Mouse (Mus musculus) cerebellum, adult 18-20 months (tissue): ENCODE data around the gene Agr2.

ENCODE experiments used
- DNase-seq, 2 experiments: peaks; one replicate each; pipeline ENCODE4 v3.0.0; 2021

Gene Agr2

DNA sequence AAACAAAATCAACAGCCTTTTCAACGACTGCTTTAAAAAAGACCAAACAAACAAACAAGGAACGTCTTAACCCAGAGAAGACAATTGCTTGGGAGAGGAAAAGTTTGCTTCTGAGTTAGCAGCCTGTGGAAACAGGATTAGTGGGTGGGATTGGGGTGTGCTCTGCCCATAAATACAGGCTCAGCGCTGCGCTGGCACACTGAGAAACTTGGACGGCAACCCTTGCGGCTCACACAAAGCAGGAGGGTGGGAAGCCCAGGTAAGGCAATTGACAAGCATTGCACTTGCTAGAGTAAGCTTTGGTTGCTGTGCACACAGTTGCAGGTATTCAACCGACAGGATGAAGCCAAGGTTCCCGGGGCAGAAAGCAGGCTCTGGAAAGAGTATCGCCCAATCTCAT is at the start of gene Agr2:
Gene Agr2 (plus strand): TSS at position 197 of the 400 bp plus-strand sequence.
- no peak for DNase-seq

DNA sequence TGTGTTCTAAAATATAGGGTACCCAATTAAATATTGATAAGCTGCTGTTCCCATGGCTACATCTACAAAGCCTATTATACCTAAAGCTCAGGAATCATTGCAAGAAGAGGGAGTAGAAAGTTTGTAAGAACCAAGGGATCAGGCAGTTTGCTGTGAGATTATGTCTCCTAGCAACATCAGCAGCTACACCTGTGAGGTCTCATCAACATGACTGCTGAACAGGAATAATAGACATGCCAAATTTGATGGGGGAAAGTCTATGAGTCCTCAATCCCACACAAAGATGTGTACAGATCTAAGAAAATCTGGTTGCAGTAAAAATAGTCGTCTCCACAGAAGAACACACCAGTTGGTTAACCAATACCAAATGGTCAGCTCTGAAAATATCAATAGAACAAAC is 41.0 kb upstream of the Agr2 start:
- no peak for DNase-seq

- DNase-seq: no peak
Observed at GRCm38 (mm10) chr12:35957235-35957634, 35.5 kb upstream of the Agr2 start.

DNA sequence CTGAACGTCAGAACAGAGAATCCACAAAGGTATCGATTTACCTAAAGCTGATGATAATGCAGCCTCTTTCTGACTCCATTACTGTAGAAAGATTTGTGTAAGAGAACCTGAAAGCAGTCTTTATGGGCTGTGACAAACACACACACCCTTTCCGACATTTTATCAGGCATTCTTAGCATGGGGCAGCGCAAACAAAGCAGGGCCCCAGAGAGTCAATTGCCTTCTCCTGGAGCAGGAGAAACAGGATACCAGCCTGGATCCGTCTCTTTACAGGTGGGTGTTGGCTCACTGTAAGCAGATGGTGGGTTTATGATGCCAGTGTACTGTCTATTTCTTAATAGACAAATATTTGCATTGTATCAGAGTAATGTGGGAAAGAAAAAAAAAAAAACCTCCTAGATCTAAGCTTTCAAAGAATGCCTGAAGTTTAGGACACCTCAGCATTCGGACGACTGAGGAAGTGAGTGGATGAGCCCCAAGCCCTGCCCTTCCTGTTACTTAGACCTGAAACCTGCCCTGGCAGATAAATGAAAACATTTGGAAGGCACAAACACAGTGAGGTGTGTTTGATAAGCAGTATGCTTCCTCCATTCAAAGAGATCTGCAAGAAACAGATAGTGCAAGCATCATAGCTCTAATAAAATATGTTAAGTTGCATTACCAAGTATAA is 26.5 kb upstream of the Agr2 start:
- no peak for DNase-seq

GRCm38 (mm10) chr12:35966768-35967141 is 26.0 kb upstream of the Agr2 start:
- no peak for DNase-seq

DNA sequence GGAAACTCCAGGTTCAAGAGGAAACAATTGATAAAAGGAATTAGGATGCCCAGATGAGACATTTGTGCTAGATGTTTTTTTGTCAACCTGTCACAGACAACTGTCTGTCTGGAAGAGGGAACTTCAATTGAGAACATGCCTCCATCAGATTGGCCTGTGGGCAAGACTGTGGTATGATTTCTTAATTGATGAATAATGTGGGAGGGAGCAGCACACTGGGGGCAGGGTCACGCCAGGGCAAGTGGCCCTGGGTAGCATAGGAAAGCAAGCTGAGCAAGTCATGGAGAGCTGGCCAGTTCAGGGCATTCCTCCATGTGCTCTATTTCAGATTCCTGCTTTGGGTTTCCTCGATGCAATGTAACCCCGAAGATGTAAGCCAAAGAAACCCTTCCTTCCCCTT is 16.8 kb upstream of the Agr2 start:
- no peak for DNase-seq

- DNase-seq: no peak
Observed at GRCm38 (mm10) chr12:35977633-35978246, 15.0 kb upstream of the Agr2 start.

DNA sequence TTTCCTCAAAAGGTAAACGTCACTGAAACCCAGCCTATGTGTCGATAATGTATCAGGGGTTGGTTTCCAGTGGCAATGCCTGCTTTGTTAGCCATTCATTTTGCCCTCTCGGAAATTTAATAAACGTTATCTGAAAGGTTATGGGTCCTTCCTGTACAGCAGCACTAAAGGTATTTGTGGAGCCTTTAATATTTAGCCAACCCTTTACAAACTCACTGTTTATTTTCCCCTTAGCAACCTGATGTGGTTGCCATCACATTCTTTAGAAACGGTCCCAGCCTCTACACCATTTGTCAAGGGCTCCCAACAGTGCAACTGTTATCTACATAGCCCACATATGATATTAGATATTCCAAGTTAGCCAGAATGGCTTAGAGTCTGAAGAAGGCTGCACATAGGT is 13.1 kb upstream of the Agr2 start:
- DNase-seq: no peak

GRCm38 (mm10) chr12:35981732-35982360 is 10.9 kb upstream of the Agr2 start:
- DNase-seq: no peak

GRCm38 (mm10) chr12:35983472-35983871 is 9.2 kb upstream of the Agr2 start:
- no peak for DNase-seq

DNA sequence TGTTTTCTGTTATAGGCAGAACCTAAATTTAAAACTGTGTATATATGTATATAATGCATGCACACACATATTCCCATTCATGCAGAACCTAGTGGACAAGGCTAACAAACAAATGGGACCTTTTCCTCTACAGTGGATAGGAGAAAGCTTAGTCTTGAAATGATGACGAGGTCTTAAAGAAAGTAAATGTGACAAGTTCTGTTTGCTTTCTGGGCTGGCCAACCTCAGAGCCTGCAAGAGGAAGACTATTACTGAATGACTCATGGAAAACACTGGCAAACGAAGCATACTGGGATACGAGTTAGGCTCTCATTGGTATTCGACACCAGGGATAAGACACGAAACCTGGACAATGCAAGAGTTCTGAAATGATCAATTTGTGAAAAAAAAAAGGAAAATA is 8.0 kb upstream of the Agr2 start:
- no peak for DNase-seq

DNA sequence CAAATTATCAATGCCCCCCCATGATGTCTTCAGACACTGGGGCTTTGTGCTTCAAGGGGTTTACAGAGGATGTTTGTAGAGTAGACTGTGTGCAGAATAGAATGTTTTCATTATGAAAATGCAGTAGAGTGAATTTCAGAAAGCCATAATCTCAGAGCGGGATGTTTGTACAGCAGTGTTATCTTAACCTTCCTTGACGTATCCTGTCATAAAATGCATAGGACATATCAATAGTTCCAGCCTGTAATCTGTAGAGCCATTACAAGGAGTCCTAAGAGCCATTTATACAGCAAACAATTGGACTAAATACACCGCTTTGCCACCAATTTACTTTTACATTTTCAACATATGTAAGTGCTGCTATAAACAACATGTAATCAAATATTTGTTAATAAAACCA is 876 bp downstream of the Agr2 start:
- DNase-seq: no peak

- no peak for DNase-seq
Observed at GRCm38 (mm10) chr12:35994098-35994497, 1.4 kb downstream of the Agr2 start.

- peak; percentile 28 to 32 for DNase-seq
Observed at GRCm38 (mm10) chr12:35995799-35996198, 3.1 kb downstream of the Agr2 start.

- DNase-seq: no peak
Observed at GRCm38 (mm10) chr12:36004714-36005113, 12.0 kb downstream of the Agr2 start.

GRCm38 (mm10) chr12:36007581-36007980 is 14.9 kb downstream of the Agr2 start:
- DNase-seq: no peak

DNA sequence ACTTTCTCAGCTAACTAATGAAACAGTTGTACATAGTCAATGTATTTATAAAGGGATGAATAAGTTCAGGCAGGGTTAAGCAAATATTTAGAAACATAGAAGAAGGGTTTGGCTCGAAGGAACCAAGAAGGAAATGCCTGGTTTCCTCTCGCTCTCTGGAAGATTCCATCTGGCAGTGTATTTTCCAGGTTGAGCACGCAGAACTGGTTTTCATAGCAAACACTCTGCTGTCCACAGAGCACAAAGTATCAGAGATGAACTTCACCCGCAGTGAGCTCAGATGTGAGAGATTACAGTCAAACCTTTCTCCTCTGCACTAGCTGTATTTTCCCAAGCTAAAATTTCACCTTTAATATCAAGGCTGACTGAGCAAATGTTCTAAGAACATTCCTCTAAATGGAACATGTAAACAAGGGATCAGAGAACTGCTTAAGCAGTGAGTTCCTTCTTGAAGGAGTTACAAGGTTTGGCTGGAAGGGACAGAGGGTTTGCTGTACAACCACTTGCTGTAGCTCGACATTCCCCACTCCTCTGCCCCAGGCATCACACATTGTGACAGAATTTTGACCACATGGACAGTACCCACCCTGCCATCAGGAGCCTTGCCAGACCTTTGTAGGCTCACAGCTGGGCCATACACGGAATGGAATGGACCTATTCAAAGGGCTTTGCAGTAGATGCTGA is 15.8 kb downstream of the Agr2 start:
- no peak for DNase-seq

DNA sequence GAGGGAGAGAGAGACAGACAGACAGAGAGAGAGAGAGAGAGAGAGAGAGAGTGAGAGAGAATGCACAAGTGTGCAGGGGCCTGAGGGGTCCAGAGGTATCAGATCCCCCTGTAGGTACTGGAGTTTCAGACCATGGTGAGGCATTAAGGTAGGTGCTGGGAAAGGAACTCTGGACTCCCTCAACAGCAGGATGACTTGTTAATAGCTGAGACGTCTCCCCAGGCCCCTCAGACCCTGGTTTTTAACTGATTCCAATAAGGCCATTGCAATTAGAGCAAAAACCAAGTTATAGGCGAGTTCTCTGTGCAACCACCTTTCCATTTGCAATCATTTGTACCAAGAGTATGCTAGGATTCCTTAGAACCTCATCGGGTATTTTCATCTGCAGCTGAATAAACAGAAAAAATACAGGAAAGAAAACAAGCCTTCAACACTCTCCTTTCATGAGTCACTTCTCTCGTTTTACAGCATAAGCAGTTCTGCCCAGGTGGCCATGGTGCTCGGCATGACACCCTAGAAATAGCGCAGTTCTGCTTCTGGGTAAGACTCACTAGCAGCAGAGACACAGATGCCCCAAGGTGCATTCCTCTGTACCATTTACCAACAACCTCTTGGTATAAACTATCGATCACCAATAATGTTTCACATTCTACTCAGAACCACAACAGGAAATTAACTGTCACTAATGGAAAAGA is 20.7 kb downstream of the Agr2 start:
- DNase-seq: no peak

GRCm38 (mm10) chr12:36017791-36018190 is 25.1 kb downstream of the Agr2 start:
- DNase-seq: no peak

- no peak for DNase-seq
Observed at GRCm38 (mm10) chr12:36019572-36019971, 26.9 kb downstream of the Agr2 start.

GRCm38 (mm10) chr12:36020081-36020480 is 27.4 kb downstream of the Agr2 start:
- no peak for DNase-seq

- DNase-seq: no peak
Observed at GRCm38 (mm10) chr12:36020710-36021109, 28.0 kb downstream of the Agr2 start.

DNA sequence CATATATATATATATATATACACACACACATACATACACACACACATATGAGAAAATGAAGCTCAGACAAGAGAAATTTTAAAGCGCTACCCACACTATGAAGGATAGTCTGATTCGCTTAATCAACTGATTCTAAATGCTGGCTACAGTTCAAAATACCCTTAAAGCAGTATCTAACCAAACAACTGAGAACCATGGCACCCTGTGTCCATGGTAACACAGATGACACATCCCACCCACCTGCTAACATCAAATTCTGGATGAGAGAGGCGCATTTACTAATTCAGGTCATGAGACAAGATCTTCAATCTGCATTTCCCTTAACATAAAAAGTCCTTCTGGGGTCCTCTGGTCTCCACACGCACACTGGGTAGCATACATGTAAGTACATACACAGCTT is 33.4 kb downstream of the Agr2 start:
- DNase-seq: no peak
